Mouse (Mus musculus) liver, embryonic 14.5 days (tissue): ENCODE data around the gene Slc25a23. TPM values are rescaled to one million over a fixed set of nuclear protein-coding genes. Genes with fewer than 3 reads are reported as not detected.

ENCODE experiments used
- ATAC-seq: fragments of 200-750 bp; cut with Nextera tagmentation; 2 replicates; pipeline ENCODE4 v1.8.0; 2017; ENCODE audit warnings: moderate number of reproducible peaks, mild to moderate bottlenecking, moderate library complexity; ENCODE audit not compliant: insufficient read depth
- DNase-seq, 3 experiments: peaks; one replicate each; pipeline ENCODE4 v3.0.0-alpha.2; 2012 to 2013; ENCODE audit warnings: low read depth in 3 of 3, low spot score in 3 of 3
- H3K27ac ChIP-seq: fragments of 300-500 bp; sonication (generic); 2 replicates; pipeline ENCODE4 v1.5.1; 2014; ENCODE audit warnings: moderate library complexity, mild to moderate bottlenecking, control low read depth, inconsistent platforms
- H3K27me3 ChIP-seq: fragments of 300-500 bp; sonication (generic); 2 replicates; pipeline ENCODE4 v1.6.1; 2014; ENCODE audit warnings: mild to moderate bottlenecking, low read length, moderate library complexity; ENCODE audit not compliant: control insufficient read depth, insufficient read depth
- H3K36me3 ChIP-seq: fragments of 300-500 bp; sonication (generic); replicated peaks from 2 replicates; pipeline ENCODE4 v1.6.1; 2014; ENCODE audit warnings: low read depth; ENCODE audit not compliant: control insufficient read depth, insufficient read depth
- H3K4me1 ChIP-seq, 2 experiments: fragments of 200-500 bp in 1 of 2; fragments of 300-500 bp in 1 of 2; sonication (generic) in 1 of 2; replicated peaks; 2 replicates each; pipeline ENCODE4 v1.6.1; 2012 to 2014; ENCODE audit warnings: antibody characterized with exemption in 1 of 2, inconsistent platforms in 1 of 2, low read length in 1 of 2; ENCODE audit not compliant: control insufficient read depth in 2 of 2, insufficient read depth in 2 of 2
- H3K4me2 ChIP-seq: fragments of 300-500 bp; sonication (generic); 2 replicates; pipeline ENCODE4 v1.6.1; 2014; ENCODE audit warnings: low read depth, mild to moderate bottlenecking, control low read depth, moderate library complexity
- H3K4me3 ChIP-seq, 2 experiments: fragments of 200-500 bp in 1 of 2; fragments of 300-500 bp in 1 of 2; sonication (generic) in 1 of 2; 2 replicates each; pipeline ENCODE4 v1.5.1; 2012 to 2014; ENCODE audit warnings: low read depth in 2 of 2, low read length in 2 of 2, mild to moderate bottlenecking in 2 of 2, control low read depth in 1 of 2, inconsistent platforms in 1 of 2, moderate library complexity in 1 of 2; ENCODE audit not compliant: insufficient read depth in 1 of 2
- H3K9ac ChIP-seq: fragments of 300-500 bp; sonication (generic); replicated peaks from 2 replicates; pipeline ENCODE4 v1.6.1; 2014; ENCODE audit warnings: mild to moderate bottlenecking, control low read depth, moderate library complexity
- H3K9me3 ChIP-seq: fragments of 300-500 bp; sonication (generic); 2 replicates; pipeline ENCODE4 v1.6.1; 2016; ENCODE audit warnings: low read length, mixed read lengths; ENCODE audit not compliant: control insufficient read depth
- CTCF ChIP-seq: IDR thresholded peaks from 2 replicates; pipeline ENCODE4 v1.5.1; 2016; ENCODE audit warnings: antibody characterized with exemption, low read depth, control low read depth
- EP300 ChIP-seq: IDR thresholded peaks from 2 replicates; pipeline ENCODE4 v1.6.1; 2016; ENCODE audit warnings: antibody characterized with exemption, low read depth
- WGBS: fragments of 180-500 bp; shearing (Covaris S2); extraction: QIAGEN DNeasy Blood & Tissue Kit; methylation state at CpG from one replicate; pipeline ENCODE4 v1.1.7; 2014; ENCODE audit not compliant: insufficient replicate concordance; 5-methylcytosine and 5-hydroxymethylcytosine counted together
- polyA plus RNA-seq, 2 experiments: library from polyadenylated mRNA; depleted of rRNA in 1 of 2; stranded (reverse) in 1 of 2; unstranded in 1 of 2; fragments of >200 nt; fragmentation: Nextera tagmentation in 1 of 2; extraction: Ambion mirVana in 1 of 2; gene quantifications; 2 replicates each; pipeline versions ENCODE4 v1.2.1 to v1.2.3; 2012 to 2014

Slc25a23 gene
- polyA plus RNA-seq, 2 experiments, result 4.7 to 8.8 TPM

- H3K9ac ChIP-seq, result no peak overlapping the region
- DNase-seq (no peak), ATAC-seq (no peak)
- WGBS, result 72% methylated on average over 11 of the region's 11 CpGs
- no peak overlapping the region for H3K4me2 ChIP-seq
- H3K27me3 ChIP-seq, result peaks cover 17% of the 10 kb centered on the region
- H3K4me1 ChIP-seq, result no peaks in the 10 kb centered on the region
- H3K27ac ChIP-seq, result no peak overlapping the region
- H3K36me3 ChIP-seq, result no peaks in the 10 kb centered on the region
- no peak overlapping the region for H3K4me3 ChIP-seq
- TF ChIP-seq EP300 (no peak), CTCF (no peak)
- H3K9me3 ChIP-seq, result no peaks in the 10 kb centered on the region
These were observed 26.5 kb upstream of the Slc25a23 start for GRCm38 (mm10) chr17:57085970-57086757.

GRCm38 (mm10) chr17:57082481-57082880, 22.8 kb upstream of the Slc25a23 start:
- ATAC-seq, result no peak
- 53% methylated on average over 5 of the region's 5 CpGs for WGBS
- H3K4me1 ChIP-seq, result no peaks in the 10 kb centered on the region; a peak in 1 of 4 replicates

GRCm38 (mm10) chr17:57081234-57081842, 21.7 kb upstream of the Slc25a23 start:
- H3K36me3 ChIP-seq, result no peaks in the 10 kb centered on the region
- no peaks in the 10 kb centered on the region for H3K9me3 ChIP-seq
- no peaks in the 10 kb centered on the region for H3K27me3 ChIP-seq
- no peak overlapping the region for H3K27ac ChIP-seq
- no peak overlapping the region for H3K4me3 ChIP-seq
- no peak for TF ChIP-seq CTCF
- TF ChIP-seq EP300, result no peak
- ATAC-seq (no peak), DNase-seq (no peak)
- 82% methylated on average over 31 of the region's 31 CpGs for WGBS
- H3K4me2 ChIP-seq, result no peak overlapping the region
- no peaks in the 10 kb centered on the region; a peak in 1 of 4 replicates for H3K4me1 ChIP-seq
- H3K9ac ChIP-seq, result no peak overlapping the region

More at GRCm38 (mm10) chr17:57082481-57082880, 22.8 kb upstream of the Slc25a23 start:
- no peaks in the 10 kb centered on the region for H3K9me3 ChIP-seq
- H3K4me3 ChIP-seq, result no peak overlapping the region
- H3K4me2 ChIP-seq, result no peak overlapping the region
- H3K9ac ChIP-seq, result no peak overlapping the region
- TF ChIP-seq EP300 (no peak), CTCF (no peak)
- no peak overlapping the region for H3K27ac ChIP-seq
- H3K36me3 ChIP-seq, result no peaks in the 10 kb centered on the region
- no peak for DNase-seq
- H3K27me3 ChIP-seq, result peaks cover 8% of the 10 kb centered on the region

GRCm38 (mm10) chr17:57079919-57080318, 20.3 kb upstream of the Slc25a23 start:
- DNase-seq, result no peak
- Histone ChIP-seq H3K9me3 (no peaks in the 10 kb centered on the region), H3K4me1 (no peaks in the 10 kb centered on the region; a peak in 1 of 4 replicates), H3K36me3 (no peaks in the 10 kb centered on the region), H3K9ac (no peak overlapping the region), H3K27ac (no peak overlapping the region), H3K27me3 (no peaks in the 10 kb centered on the region), H3K4me3 (no peak overlapping the region), H3K4me2 (no peak overlapping the region)
- no peak for ATAC-seq
- 63% methylated on average over 3 of the region's 3 CpGs for WGBS
- TF ChIP-seq CTCF (no peak), EP300 (no peak)

- no peak for TF ChIP-seq CTCF
- TF ChIP-seq EP300, result no peak
- DNase-seq, result no peak
- no peaks in the 10 kb centered on the region; a peak in 1 of 4 replicates for H3K4me1 ChIP-seq
- ATAC-seq, result no peak; the same call in 1 of the 2 replicates
- H3K27me3 ChIP-seq, result no peaks in the 10 kb centered on the region
- peak within 1 kb of the TSS; percentile 26 for H3K4me2 ChIP-seq
- H3K27ac ChIP-seq, result no peak within 1 kb of the TSS
- no peaks in the 10 kb centered on the region for H3K36me3 ChIP-seq
- no peak within 1 kb of the TSS for H3K9ac ChIP-seq
- no peaks in the 10 kb centered on the region for H3K9me3 ChIP-seq
- WGBS, result 10% methylated on average over 6 of the region's 6 CpGs
- peak within 1 kb of the TSS in 1 of 2 experiments; percentile 8; a peak in 1 of 4 replicates for H3K4me3 ChIP-seq
These were observed 18.7 kb upstream of the Slc25a23 start, which contains the start of gene Dennd1c for GRCm38 (mm10) chr17:57078336-57078735. TSS of gene Dennd1c (minus strand) at chr17:57078514.
